Mouse (Mus musculus): Measurements from ENCODE around the gene H2-Eb1.

DNA sequence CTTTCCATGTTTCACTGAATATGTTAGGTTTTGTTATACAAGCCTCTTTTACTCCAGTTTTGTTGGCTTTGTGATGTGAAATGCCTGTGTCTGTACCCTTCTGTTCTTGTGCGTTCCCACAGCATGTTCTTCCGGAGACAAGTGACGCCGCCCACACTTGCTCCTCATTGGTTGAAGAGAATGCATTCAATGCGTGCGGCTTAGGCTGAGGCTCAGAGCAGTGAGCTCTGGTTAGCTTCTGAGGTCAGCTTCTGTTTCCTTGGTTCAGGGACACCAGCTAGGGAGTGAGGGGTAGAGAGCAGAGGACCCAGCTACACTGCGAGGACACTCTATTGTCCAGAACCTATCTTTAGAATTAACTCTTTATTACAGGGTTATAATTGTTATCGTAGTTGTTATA is 14.1 kb upstream of the H2-Eb1 start:
- no peak for TF ChIP-seq POLR2A (IDR thresholded peaks at IDR 0.05; ENCODE audit: insufficient read length, low read depth)
- no peak for TF ChIP-seq MAX (IDR thresholded peaks at IDR 0.05; ENCODE audit: low read depth)
- TF ChIP-seq CEBPB (IDR thresholded peaks at IDR 0.05; ENCODE audit: insufficient read depth, poor library complexity, severe bottlenecking): no peak
- TF ChIP-seq E2F4 (IDR thresholded peaks at IDR 0.05; ENCODE audit: insufficient read depth): no peak
- TF ChIP-seq USF1 (IDR thresholded peaks at IDR 0.05; ENCODE audit: low read depth): no peak
- no peak for TF ChIP-seq SRF (IDR thresholded peaks at IDR 0.05; ENCODE audit: control insufficient read depth, insufficient read length, low read depth)
- no peak for TF ChIP-seq TCF12 (IDR thresholded peaks at IDR 0.05; ENCODE audit: insufficient read depth, poor library complexity, severe bottlenecking)
- no peak for TF ChIP-seq MYOD1 (IDR thresholded peaks at IDR 0.05; ENCODE audit: control insufficient read depth in 1 of 3, insufficient read length in 2 of 3, low read depth in 2 of 3)
- no peak for TF ChIP-seq REST (IDR thresholded peaks at IDR 0.05; ENCODE audit: insufficient read depth, insufficient read length)
- no peak for TF ChIP-seq MYOG (IDR thresholded peaks at IDR 0.05; ENCODE audit: control insufficient read depth in 1 of 3, insufficient read depth in 1 of 3, insufficient read length in 2 of 3, low read depth in 2 of 3)
- no peak for TF ChIP-seq POLR2AphosphoS2 (IDR thresholded peaks at IDR 0.05; ENCODE audit: insufficient read length, low read depth)
- no peak for TF ChIP-seq TCF3 (IDR thresholded peaks at IDR 0.05; ENCODE audit: insufficient read length, low read depth)

All from myocyte (in vitro differentiated cells).